Mouse (Mus musculus): ENCODE data around the gene Dennd1a. TPM values are rescaled to one million over a fixed set of nuclear protein-coding genes. Genes with fewer than 3 reads are reported as not detected.

Dennd1a gene
- total RNA-seq, 2 experiments from 2014 or later: 28.4 to 28.5 TPM

- intact Hi-C loops (cut with DNase I): no loop called here
- TF ChIP-seq CTCF (IDR thresholded peaks at IDR 0.05): no peak
- DNase-seq: no peak
- H3K4me3 ChIP-seq: no peak overlapping the region
- H3K27ac ChIP-seq: no peak overlapping the region
These were observed 536.1 kb downstream of the Dennd1a start for GRCm38 (mm10) chr2:37751114-37751513.

GRCm38 (mm10) chr2:37749323-37749722, 537.9 kb downstream of the Dennd1a start:
- no peak for DNase-seq
- TF ChIP-seq CTCF (IDR thresholded peaks at IDR 0.05): no peak
- no peak overlapping the region for H3K4me3 ChIP-seq
- peak overlapping the region; percentile 75 for H3K27ac ChIP-seq
- intact Hi-C loops (cut with DNase I): no loop called here

Small RNAs within 50 kb of the gene (microRNA-seq; reads per million reads assigned to microRNA genes)
- gene Gm44455: not detected

Other genes with a start within 250 kb of the Dennd1a start
- under 1 TPM; 0.13 to 0.22 TPM for gene Lhx2, start 51.9 kb upstream of the Dennd1a start, total RNA-seq (2021)
- gene Nek6, start 224.3 kb upstream of the Dennd1a start, total RNA-seq (2021): 10 to 100 TPM in 1 of 2 experiments, 1 to 10 TPM in 1; 4.9 to 10.7 TPM